Mouse (Mus musculus) forebrain, postnatal 0 days (tissue): Measurements from ENCODE around the gene Angptl1. TPM values are rescaled to one million over a fixed set of nuclear protein-coding genes. Genes with fewer than 3 reads are reported as not detected.

Experiments
- ATAC-seq: fragments of 200-750 bp; cut with Nextera tagmentation; 2 replicates; pipeline ENCODE4 v1.8.0; 2017; ENCODE audit warnings: mild to moderate bottlenecking, moderate library complexity
- DNase-seq: peaks from one replicate; pipeline ENCODE4 v3.0.0-alpha.2; 2015
- H3K27ac ChIP-seq: fragments of 300-500 bp; sonication (generic); 2 replicates; pipeline ENCODE4 v1.5.1; 2014; ENCODE audit warnings: low read depth, mild to moderate bottlenecking, antibody characterized with exemption, low read length, moderate library complexity, mixed read lengths
- H3K27me3 ChIP-seq: fragments of 300-500 bp; sonication (generic); 2 replicates; pipeline ENCODE4 v1.6.1; 2014; ENCODE audit warnings: mild to moderate bottlenecking, low read length, mixed read lengths; ENCODE audit not compliant: insufficient read depth
- H3K36me3 ChIP-seq: fragments of 300-500 bp; sonication (generic); 2 replicates; pipeline ENCODE4 v1.6.1; 2014; ENCODE audit warnings: mild to moderate bottlenecking, moderate library complexity; ENCODE audit not compliant: insufficient read depth
- H3K4me1 ChIP-seq: fragments of 300-500 bp; sonication (generic); 2 replicates; pipeline ENCODE4 v1.6.1; 2014; ENCODE audit warnings: antibody characterized with exemption; ENCODE audit not compliant: insufficient read depth
- H3K4me2 ChIP-seq: fragments of 300-500 bp; sonication (generic); 2 replicates; pipeline ENCODE4 v1.6.1; 2014; ENCODE audit warnings: low read depth, mild to moderate bottlenecking, moderate library complexity
- H3K4me3 ChIP-seq: fragments of 300-500 bp; sonication (generic); 2 replicates; pipeline ENCODE4 v1.5.1; 2014; ENCODE audit warnings: low read depth, low read length, mixed read lengths
- H3K9ac ChIP-seq: fragments of 300-500 bp; sonication (generic); 2 replicates; pipeline ENCODE4 v1.6.1; 2014; ENCODE audit warnings: mild to moderate bottlenecking
- H3K9me3 ChIP-seq: fragments of 300-500 bp; sonication (generic); 2 replicates; pipeline ENCODE4 v1.6.1; 2016; ENCODE audit warnings: low read length
- CTCF ChIP-seq: sonication (generic); IDR thresholded peaks from 2 replicates; pipeline ENCODE4 v1.5.1; 2016; ENCODE audit warnings: antibody characterized with exemption, control low read depth, low read depth
- WGBS: fragments of 180-500 bp; shearing (Covaris S2); extraction: QIAGEN DNeasy Blood & Tissue Kit; methylation state at CpG from one replicate; pipeline ENCODE4 v1.1.7; 2014; 5-methylcytosine and 5-hydroxymethylcytosine counted together
- polyA plus RNA-seq: library from polyadenylated mRNA; unstranded; fragments of >200 nt; fragmentation: Nextera tagmentation; extraction: Ambion mirVana; gene quantifications from 2 replicates; pipeline ENCODE4 v1.2.1, GENCODE M21; 2015
- total RNA-seq: library from RNA; depleted of rRNA; stranded (reverse); fragments of >200 nt; gene quantifications from 2 replicates; pipeline ENCODE4 v1.2.3, GENCODE M21; 2014

The Angptl1 gene
- total and polyA plus RNA-seq, 2 experiments from 2014 or later: 0.58 to 0.95 TPM

DNA sequence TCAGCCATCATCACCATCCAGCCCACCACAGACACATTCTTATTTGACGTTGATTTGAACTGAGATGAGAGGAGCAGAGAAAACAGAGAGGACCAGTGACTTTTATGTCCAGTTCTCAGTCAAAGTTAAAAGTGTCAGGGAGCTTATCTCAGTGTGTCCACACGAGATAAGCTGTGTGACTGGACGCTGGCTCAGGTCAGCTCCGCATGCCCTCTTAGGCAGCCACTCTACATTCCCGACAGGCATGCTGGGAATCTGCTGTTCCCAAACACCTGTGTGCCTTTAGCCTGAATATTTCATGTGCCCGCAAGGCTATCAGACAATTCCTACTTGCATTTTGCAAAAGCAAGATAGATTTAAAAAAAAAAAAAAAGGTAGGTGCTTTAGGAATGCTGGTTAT is 24.9 kb upstream of the Angptl1 start:
- H3K36me3 ChIP-seq: peaks cover 35% of the 10 kb centered on the region
- no peak for DNase-seq
- no peak overlapping the region for H3K4me2 ChIP-seq
- H3K4me3 ChIP-seq: no peak overlapping the region
- no peak for ATAC-seq
- no peak overlapping the region for H3K27ac ChIP-seq
- H3K9ac ChIP-seq: no peak overlapping the region
- 82% methylated on average over 6 of the region's 6 CpGs for WGBS
- no peaks in the 10 kb centered on the region for H3K27me3 ChIP-seq
- no peaks in the 10 kb centered on the region for H3K4me1 ChIP-seq
- TF ChIP-seq CTCF: no peak
- H3K9me3 ChIP-seq: no peaks in the 10 kb centered on the region

DNA sequence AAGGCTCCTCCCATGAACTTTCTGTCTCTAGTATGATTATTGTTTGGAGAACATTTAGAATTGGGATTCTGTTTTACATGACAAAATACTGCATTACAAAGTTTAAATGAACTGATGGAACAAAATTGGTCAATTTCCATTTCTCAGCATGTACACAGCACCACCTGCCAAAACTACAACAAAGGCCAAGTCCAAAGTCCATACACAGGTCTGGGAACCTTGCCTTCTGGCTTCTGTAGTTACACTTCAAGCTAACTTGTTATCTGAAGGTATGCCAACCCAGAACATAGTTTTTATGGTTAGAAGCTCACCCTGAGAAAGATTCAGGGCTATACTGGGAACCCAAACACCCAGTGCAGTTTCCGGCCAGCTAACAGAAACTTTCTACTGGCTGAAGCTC is 19.1 kb upstream of the Angptl1 start:
- Histone ChIP-seq H3K36me3 (peaks cover 47% of the 10 kb centered on the region), H3K27ac (no peak overlapping the region), H3K27me3 (no peaks in the 10 kb centered on the region), H3K4me1 (no peaks in the 10 kb centered on the region), H3K4me3 (no peak overlapping the region), H3K9me3 (no peaks in the 10 kb centered on the region), H3K4me2 (no peak overlapping the region), H3K9ac (no peak overlapping the region)
- WGBS: 84% methylated on average over 1 of the region's 1 CpGs
- DNase-seq (no peak), ATAC-seq (no peak)
- TF ChIP-seq CTCF: no peak

DNA sequence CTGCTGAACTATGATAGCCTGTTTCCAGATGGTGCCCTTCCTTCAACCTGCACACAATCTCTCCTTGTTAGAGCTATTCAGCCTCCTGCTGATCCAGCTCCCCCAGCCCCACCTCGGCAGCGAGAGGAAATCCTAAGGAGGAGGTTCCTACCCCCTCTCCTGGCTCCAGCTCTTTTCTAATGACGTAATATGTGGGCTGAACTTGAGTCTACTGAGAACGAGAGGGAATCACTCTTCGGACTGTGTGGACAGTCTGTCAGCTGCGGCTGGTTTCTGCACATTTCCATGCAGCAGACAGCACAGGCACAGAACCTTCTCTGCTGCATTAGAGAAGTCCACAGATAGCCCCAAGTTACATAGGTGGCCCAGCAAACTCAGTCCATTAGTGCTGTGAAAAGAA is 333 bp downstream of the Angptl1 start:
- no peaks in the 10 kb centered on the region for H3K27me3 ChIP-seq
- peak; percentile 78 for ATAC-seq

DNA sequence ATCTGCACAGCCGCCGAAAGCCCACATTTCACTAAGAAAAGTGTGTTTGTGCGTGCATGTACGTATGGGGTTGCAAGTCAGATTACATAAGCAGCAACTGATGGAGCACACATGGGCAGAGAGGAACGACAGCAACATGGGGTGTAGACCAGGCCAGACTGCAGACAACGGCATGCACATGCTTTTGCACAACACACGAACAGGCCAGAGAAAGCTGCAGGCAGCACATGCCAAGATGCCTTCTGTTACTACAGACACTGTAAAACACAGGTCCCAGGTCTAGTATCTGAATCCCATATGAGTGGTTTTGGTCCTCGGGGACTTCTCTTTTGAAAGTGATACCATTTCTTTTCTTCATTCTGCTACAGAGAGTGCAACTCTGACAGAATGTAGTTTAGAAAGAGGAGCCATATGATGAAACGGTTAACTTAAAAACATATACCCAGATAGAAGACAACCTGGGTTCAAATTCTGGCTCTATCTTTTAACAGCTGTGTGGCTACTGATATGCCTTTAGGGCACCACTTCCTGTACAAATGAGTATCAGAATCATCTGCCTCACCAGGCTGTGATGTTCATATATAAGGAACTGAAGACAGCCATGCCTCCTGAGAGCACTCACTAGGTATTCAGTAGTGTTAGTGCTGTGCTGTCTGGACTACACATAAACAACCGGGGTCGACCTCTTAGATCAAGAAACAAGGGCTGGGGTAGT is 3.4 kb downstream of the Angptl1 start:
- peak; percentile 77 for ATAC-seq
- Histone ChIP-seq H3K4me2 (no peak overlapping the region), H3K27me3 (no peaks in the 10 kb centered on the region), H3K9me3 (no peaks in the 10 kb centered on the region), H3K4me3 (no peak overlapping the region), H3K4me1 (no peaks in the 10 kb centered on the region), H3K36me3 (no peaks in the 10 kb centered on the region), H3K27ac (0 out of 2 replicates have a peak overlapping the region, but pooled peaks have one; percentile 9), H3K9ac (no peak overlapping the region)
- DNase-seq: peak; percentile 37
- WGBS: 69% methylated on average over 11 of the region's 11 CpGs
- TF ChIP-seq CTCF: no peak

More for the DNA sequence above, 333 bp downstream of the Angptl1 start:
- H3K4me3 ChIP-seq: no peak overlapping the region
- no peak overlapping the region for H3K27ac ChIP-seq
- peak; percentile 33 for DNase-seq
- H3K9ac ChIP-seq: no peak overlapping the region
- no peaks in the 10 kb centered on the region for H3K9me3 ChIP-seq
- WGBS: 2% methylated on average over 6 of the region's 6 CpGs
- H3K4me2 ChIP-seq: peak overlapping the region; percentile 20
- H3K4me1 ChIP-seq: no peaks in the 10 kb centered on the region
- no peaks in the 10 kb centered on the region for H3K36me3 ChIP-seq
- TF ChIP-seq CTCF: no peak

DNA sequence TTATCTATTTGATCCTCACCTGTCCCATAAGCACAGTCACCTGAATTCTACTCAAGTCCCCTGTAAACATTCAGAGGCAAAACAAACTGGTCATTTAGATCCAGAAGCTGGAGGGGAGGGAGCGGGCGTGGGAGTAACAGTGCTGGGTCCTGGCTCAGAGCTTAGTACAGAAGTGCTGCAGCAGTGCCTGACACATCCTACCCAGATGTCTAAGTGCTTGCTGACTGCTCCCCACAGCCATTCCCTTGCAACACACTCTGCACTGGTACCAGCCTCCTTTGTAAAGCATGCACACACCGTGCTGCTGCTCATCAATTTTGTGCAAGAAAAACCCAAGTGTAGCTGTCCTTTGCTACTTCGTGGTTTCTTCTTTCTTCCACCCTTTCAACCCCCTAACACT is 8.7 kb downstream of the Angptl1 start:
- Histone ChIP-seq H3K27me3 (no peaks in the 10 kb centered on the region), H3K4me3 (no peak overlapping the region), H3K36me3 (no peaks in the 10 kb centered on the region; the same call in 1 of the 2 replicates), H3K4me1 (no peaks in the 10 kb centered on the region), H3K4me2 (no peak overlapping the region), H3K9ac (no peak overlapping the region), H3K9me3 (no peaks in the 10 kb centered on the region), H3K27ac (no peak overlapping the region)
- TF ChIP-seq CTCF: no peak
- no peak for ATAC-seq
- WGBS: 82% methylated on average over 4 of the region's 4 CpGs
- no peak for DNase-seq

DNA sequence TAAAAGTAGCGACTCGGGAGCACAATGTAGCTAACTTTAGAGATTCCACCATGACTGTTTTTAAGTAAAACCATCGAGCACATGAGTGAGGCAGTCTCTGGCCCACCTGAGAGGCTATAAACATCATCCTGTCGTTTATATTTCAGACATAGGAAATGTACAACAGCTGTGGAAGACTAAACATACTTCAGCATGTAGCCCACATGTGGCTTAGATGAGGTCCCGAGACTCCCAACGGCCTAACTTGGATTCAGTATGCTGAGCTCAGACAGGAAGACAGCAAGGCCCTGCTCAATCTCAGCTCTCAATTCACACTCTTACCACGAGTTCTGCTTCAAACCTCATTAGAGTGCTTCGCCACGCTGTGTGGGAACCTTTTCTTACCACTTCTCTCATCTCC is 14.0 kb downstream of the Angptl1 start:
- WGBS: 84% methylated on average over 9 of the region's 9 CpGs
- H3K27me3 ChIP-seq: no peaks in the 10 kb centered on the region
- H3K27ac ChIP-seq: no peak overlapping the region
- H3K4me2 ChIP-seq: no peak overlapping the region
- H3K9me3 ChIP-seq: no peaks in the 10 kb centered on the region
- no peaks in the 10 kb centered on the region for H3K4me1 ChIP-seq
- no peak overlapping the region for H3K9ac ChIP-seq
- DNase-seq (no peak), ATAC-seq (no peak)
- no peaks in the 10 kb centered on the region; the same call in 1 of the 2 replicates for H3K36me3 ChIP-seq
- H3K4me3 ChIP-seq: no peak overlapping the region
- TF ChIP-seq CTCF: no peak

DNA sequence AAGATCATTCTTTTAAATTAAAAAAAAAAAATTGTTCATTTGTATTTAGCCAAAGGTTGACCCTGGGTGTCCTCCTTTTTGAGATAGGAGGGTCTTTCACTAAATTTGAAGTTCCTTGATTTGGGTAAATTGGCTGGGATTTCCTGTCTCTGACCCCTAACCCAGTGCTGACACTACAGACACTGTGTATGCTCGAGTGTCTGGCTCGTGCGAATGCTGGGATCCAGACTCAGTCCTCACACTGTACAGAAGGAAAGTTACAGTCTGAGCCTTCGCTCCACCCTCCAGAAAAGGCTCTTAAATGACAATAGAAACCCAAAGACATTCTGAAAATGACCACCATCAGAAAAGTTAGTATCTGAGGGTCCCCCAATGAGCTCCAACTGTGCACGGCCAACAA is 14.5 kb downstream of the Angptl1 start:
- H3K4me3 ChIP-seq: no peak overlapping the region
- WGBS: 80% methylated on average over 5 of the region's 5 CpGs

More for the DNA sequence above, 14.5 kb downstream of the Angptl1 start:
- no peaks in the 10 kb centered on the region; the same call in 1 of the 2 replicates for H3K36me3 ChIP-seq
- H3K9me3 ChIP-seq: no peaks in the 10 kb centered on the region
- H3K9ac ChIP-seq: no peak overlapping the region
- H3K27ac ChIP-seq: no peak overlapping the region
- no peak for TF ChIP-seq CTCF
- H3K27me3 ChIP-seq: no peaks in the 10 kb centered on the region
- H3K4me1 ChIP-seq: no peaks in the 10 kb centered on the region
- no peak for DNase-seq
- ATAC-seq: no peak
- no peak overlapping the region for H3K4me2 ChIP-seq
